Mouse (Mus musculus) G1E (cell line): ENCODE measurements around the gene Tspan17.

Experiments
- CTCF ChIP-seq: IDR thresholded peaks from 2 replicates; pipeline ENCODE4 v1.5.1; 2012; ENCODE audit warnings: low read depth, low read length, inconsistent platforms, mixed read lengths
- GATA1 ChIP-seq: IDR thresholded peaks from 2 replicates; pipeline ENCODE4 v1.6.1; 2012; ENCODE audit warnings: borderline replicate concordance, low read length, inconsistent platforms, mixed read lengths
- POLR2AphosphoS5 ChIP-seq: IDR thresholded peaks from 2 replicates; pipeline ENCODE4 v1.6.1; 2012; ENCODE audit warnings: low read depth, low read length, inconsistent platforms; ENCODE audit not compliant: insufficient replicate concordance

DNA sequence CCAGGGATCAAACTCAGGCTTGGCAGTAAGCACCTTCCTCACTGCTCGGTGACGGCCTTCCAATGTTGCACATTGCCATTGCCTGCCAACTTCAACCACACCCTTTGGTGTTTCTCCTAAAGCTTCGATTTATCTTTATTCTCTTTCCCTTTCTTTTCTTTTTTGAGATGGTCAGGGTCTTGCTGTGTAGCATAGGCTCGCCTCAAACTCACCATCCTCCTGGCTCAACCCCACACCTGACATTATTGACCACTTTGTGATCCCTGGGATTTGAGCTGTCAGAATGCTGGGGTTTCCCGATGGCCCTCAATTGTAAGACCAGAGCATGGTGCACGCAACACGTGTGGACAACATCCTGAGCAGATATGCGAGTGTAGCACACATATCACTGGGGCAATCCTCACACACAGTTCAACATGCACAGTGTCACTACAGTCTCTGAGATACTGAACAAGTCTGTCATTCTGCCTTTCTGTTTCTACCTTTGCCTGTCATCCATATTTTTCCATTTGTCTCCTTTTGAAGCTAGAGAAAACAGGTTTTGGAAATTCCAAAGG, 32.9 kb upstream of the Tspan17 start:
- TF ChIP-seq GATA1 (no peak), CTCF (no peak), POLR2AphosphoS5 (no peak)
